Mouse (Mus musculus) stomach, embryonic 14.5 days (tissue): ENCODE measurements around the gene Dnaja3. TPM values are rescaled to one million over a fixed set of nuclear protein-coding genes. Genes with fewer than 3 reads are reported as not detected.
A peak's percentile ranks its signal among the peaks of the same experiment; 100 is the strongest.
"Not testable (repeated sequence)": the region's sequence is repeated elsewhere in the genome, so short reads cannot be mapped to it uniquely, and the experiment has no call there.

Experiments used
- ATAC-seq: fragments of 200-750 bp; cut with Nextera tagmentation; 2 replicates; pipeline ENCODE4 v1.8.0; 2017; ENCODE audit warnings: low read depth, moderate TSS enrichment; ENCODE audit not compliant: insufficient number of reproducible peaks, insufficient read depth, low FRiP score
- H3K27ac ChIP-seq: fragments of 300-500 bp; sonication (generic); 2 replicates; pipeline ENCODE4 v1.5.1; 2014; ENCODE audit warnings: mild to moderate bottlenecking, low read length, moderate library complexity, mixed read lengths
- H3K27me3 ChIP-seq: fragments of 300-500 bp; sonication (generic); 2 replicates; pipeline ENCODE4 v1.6.1; 2014; ENCODE audit warnings: low read length, control low read depth, mixed read lengths; ENCODE audit not compliant: control insufficient read depth, insufficient read depth
- H3K36me3 ChIP-seq: fragments of 300-500 bp; sonication (generic); 2 replicates; pipeline ENCODE4 v1.6.1; 2014; ENCODE audit warnings: mild to moderate bottlenecking, control low read depth, low read length, moderate library complexity, mixed read lengths; ENCODE audit not compliant: control insufficient read depth, insufficient read depth
- H3K4me1 ChIP-seq: fragments of 300-500 bp; sonication (generic); 2 replicates; pipeline ENCODE4 v1.6.1; 2014; ENCODE audit warnings: low read length, control low read depth, mixed read lengths; ENCODE audit not compliant: control insufficient read depth, insufficient read depth
- H3K4me2 ChIP-seq: fragments of 300-500 bp; sonication (generic); replicated peaks from 2 replicates; pipeline ENCODE4 v1.6.1; 2014; ENCODE audit warnings: low read depth, low read length, control low read depth
- H3K4me3 ChIP-seq: fragments of 300-500 bp; sonication (generic); 2 replicates; pipeline ENCODE4 v1.5.1; 2014; ENCODE audit warnings: low read depth, low read length, control low read depth
- H3K9ac ChIP-seq: fragments of 300-500 bp; sonication (generic); replicated peaks from 2 replicates; pipeline ENCODE4 v1.6.1; 2014; ENCODE audit warnings: low read depth, mild to moderate bottlenecking, control low read depth, low read length, moderate library complexity, mixed read lengths
- H3K9me3 ChIP-seq: fragments of 300-500 bp; sonication (generic); 2 replicates; pipeline ENCODE4 v1.6.1; 2016; ENCODE audit warnings: low read depth, low read length, control low read depth; ENCODE audit not compliant: control insufficient read depth
- WGBS: fragments of 180-500 bp; shearing (Covaris S2); extraction: QIAGEN DNeasy Blood & Tissue Kit; methylation state at CpG from one replicate; pipeline ENCODE4 v1.1.7; 2014; 5-methylcytosine and 5-hydroxymethylcytosine counted together
- polyA plus RNA-seq: library from polyadenylated mRNA; unstranded; fragments of >200 nt; fragmentation: Nextera tagmentation; extraction: Ambion mirVana; gene quantifications from 2 replicates; pipeline ENCODE4 v1.2.1, GENCODE M21; 2014

Gene Dnaja3
- polyA plus RNA-seq, 1 experiment from 2014 or later, result 57.8 TPM

DNA sequence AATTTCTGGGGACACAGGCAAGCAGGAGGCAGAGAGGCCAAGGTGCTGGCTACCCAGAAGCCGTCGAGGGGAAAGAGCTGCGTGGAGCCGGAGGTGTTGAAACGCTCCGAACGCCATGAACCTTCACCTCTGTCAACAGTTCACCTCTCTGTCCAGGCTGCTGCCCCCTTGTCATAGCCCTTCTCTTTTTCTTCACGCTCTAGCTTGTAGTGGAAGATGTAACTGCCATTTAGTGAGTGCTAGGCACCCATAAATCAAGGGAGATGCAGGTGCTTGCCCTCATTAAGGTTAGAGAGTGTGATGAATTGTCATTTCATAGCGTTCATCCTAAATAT is 44.6 kb downstream of the Dnaja3 start:
- WGBS, result 2% methylated on average over 9 of the region's 9 CpGs

DNA sequence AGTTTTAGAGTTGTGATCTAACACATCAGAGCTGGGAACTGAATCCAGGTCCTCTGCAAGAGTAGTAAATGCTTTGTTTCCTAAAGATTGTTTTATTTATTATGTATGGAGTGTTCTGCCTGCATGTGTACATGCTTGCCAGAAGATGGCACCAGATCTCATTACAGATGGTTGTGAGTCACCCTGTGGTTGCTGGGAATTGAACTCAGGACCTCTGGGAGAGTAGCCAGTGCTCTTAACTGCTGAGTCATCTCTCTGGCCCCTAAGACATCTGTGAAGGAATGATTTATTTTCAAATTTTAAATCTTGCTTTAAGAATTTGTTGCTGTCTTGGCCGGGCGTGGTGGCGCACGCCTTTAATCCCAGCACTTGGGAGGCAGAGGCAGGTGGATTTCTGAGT is 49.6 kb downstream of the Dnaja3 start:
- peaks cover 60% of the 10 kb centered on the region for H3K36me3 ChIP-seq
- not testable (repeated sequence) for H3K27me3 ChIP-seq, H3K4me3 ChIP-seq, H3K4me2 ChIP-seq, H3K4me1 ChIP-seq, H3K9me3 ChIP-seq, ATAC-seq, H3K9ac ChIP-seq, H3K27ac ChIP-seq
- 97% methylated on average over 4 of the region's 4 CpGs for WGBS

More for the DNA sequence above, 44.6 kb downstream of the Dnaja3 start:
- H3K4me2 ChIP-seq, result peak overlapping the region; percentile 97
- H3K9me3 ChIP-seq, result no peaks in the 10 kb centered on the region; the same call in 1 of the 2 replicates
- no peak for ATAC-seq
- H3K9ac ChIP-seq, result peak overlapping the region; percentile 95
- H3K36me3 ChIP-seq, result peaks cover 22% of the 10 kb centered on the region
- H3K4me1 ChIP-seq, result peaks cover 9% of the 10 kb centered on the region; the same call in 1 of the 2 replicates
- H3K27ac ChIP-seq, result no peak overlapping the region; the same call in 1 of the 2 replicates
- no peaks in the 10 kb centered on the region for H3K27me3 ChIP-seq
- H3K4me3 ChIP-seq, result peak overlapping the region; percentile 97

DNA sequence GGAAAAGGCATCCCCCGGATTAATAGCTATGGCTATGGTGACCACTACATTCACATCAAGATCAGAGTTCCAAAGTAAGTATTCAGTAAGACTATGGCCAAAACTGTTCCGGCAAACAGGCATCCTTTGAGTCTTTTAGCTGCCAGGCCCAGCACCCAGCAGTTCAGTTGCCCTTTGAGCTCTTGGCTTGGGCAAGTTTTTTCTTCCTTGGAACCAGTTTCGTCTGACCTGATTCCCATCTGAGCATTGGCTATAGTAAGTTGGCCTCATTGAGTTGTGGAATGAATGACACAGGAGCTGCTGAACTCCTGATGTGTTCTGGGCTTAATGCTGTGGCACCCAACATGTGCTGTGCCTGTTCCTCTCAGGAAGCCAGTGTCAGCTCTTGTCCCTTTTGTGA is 61.4 kb downstream of the Dnaja3 start:
- no peak for ATAC-seq
- 93% methylated on average over 3 of the region's 3 CpGs for WGBS
- peaks cover 75% of the 10 kb centered on the region for H3K36me3 ChIP-seq

DNA sequence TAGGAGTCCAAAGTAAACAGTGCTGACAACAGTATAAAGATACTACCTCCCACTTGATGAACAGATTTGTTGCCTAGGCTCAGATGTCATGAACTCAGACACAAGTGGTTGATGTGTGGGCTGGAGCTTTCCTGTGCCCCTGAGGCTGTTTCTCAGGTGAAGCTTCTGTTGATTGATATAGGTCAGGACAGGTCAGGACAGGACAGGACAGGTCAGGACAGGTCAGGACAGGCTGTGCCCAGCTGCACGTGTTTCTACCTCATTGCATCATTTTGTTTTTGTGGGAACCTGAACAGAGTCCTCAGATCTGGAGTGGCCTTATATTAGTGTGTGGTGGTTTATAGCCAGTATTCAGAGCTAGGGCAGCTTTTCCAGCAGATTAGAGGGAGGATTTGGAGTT is 62.9 kb downstream of the Dnaja3 start:
- Histone ChIP-seq H3K4me3 (no peak overlapping the region), H3K4me1 (no peaks in the 10 kb centered on the region), H3K9me3 (no peaks in the 10 kb centered on the region), H3K27me3 (no peaks in the 10 kb centered on the region), H3K4me2 (no peak overlapping the region), H3K27ac (no peak overlapping the region), H3K36me3 (peaks cover 84% of the 10 kb centered on the region), H3K9ac (no peak overlapping the region)
- no peak for ATAC-seq
- WGBS, result 33% methylated on average over 1 of the region's 1 CpGs

More for the DNA sequence above, 61.4 kb downstream of the Dnaja3 start:
- H3K4me3 ChIP-seq, result no peak overlapping the region
- H3K27ac ChIP-seq, result no peak overlapping the region
- H3K4me1 ChIP-seq, result no peaks in the 10 kb centered on the region
- H3K9me3 ChIP-seq, result no peaks in the 10 kb centered on the region
- no peak overlapping the region for H3K9ac ChIP-seq
- H3K4me2 ChIP-seq, result no peak overlapping the region
- no peaks in the 10 kb centered on the region for H3K27me3 ChIP-seq

DNA sequence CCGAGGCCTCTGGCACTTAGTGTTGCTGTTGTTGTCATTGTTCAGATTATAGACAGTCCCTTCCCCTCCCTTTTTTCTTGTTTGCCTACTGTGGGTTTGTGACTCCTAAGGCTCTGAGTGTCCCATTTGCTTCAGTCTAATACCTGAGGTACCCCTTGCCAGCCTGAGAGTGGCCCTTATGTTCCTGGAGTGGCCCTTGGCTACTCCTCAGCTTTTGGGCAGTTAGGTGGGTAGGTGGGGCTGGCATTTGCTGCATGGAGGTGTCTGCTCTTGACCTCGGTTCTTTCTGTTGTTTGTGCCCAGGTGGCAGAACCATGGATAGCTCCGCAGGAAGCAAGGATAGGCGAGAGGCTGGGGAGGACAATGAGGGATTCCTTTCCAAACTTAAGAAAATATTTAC is 65.8 kb downstream of the Dnaja3 start:
- H3K9me3 ChIP-seq, result no peaks in the 10 kb centered on the region
- H3K4me2 ChIP-seq, result no peak overlapping the region
- no peak for ATAC-seq
- WGBS, result 51% methylated on average over 4 of the region's 4 CpGs
- no peak overlapping the region for H3K4me3 ChIP-seq
- no peak overlapping the region for H3K9ac ChIP-seq
- H3K27me3 ChIP-seq, result no peaks in the 10 kb centered on the region
- H3K4me1 ChIP-seq, result no peaks in the 10 kb centered on the region
- H3K36me3 ChIP-seq, result peaks cover 72% of the 10 kb centered on the region
- H3K27ac ChIP-seq, result no peak overlapping the region

DNA sequence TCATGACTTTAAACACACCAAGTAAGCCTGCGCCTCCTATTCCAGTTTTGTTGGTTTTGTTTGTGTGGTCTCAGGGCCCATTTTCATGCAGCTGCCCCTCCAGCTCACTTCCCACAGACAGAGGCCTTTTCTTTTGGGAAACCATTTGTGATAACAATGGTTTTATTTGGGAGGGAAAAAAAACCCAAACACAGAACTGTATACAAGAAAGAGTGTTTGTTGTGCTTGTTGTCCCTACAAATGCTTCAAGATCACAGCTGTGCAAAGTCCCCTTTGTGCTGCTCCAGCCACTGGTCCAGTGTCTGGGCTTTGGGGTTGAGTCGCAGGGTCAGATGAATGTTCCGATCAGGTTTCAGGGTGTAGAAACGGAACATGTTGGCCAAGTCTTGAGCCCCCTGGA is 71.4 kb downstream of the Dnaja3 start:
- no peaks in the 10 kb centered on the region for H3K4me1 ChIP-seq
- 88% methylated on average over 4 of the region's 4 CpGs for WGBS
- H3K27ac ChIP-seq, result no peak overlapping the region
- no peak overlapping the region for H3K9ac ChIP-seq
- no peaks in the 10 kb centered on the region for H3K9me3 ChIP-seq
- no peak for ATAC-seq
- no peaks in the 10 kb centered on the region for H3K27me3 ChIP-seq
- H3K4me2 ChIP-seq, result no peak overlapping the region
- H3K36me3 ChIP-seq, result peaks cover 54% of the 10 kb centered on the region
- H3K4me3 ChIP-seq, result no peak overlapping the region

DNA sequence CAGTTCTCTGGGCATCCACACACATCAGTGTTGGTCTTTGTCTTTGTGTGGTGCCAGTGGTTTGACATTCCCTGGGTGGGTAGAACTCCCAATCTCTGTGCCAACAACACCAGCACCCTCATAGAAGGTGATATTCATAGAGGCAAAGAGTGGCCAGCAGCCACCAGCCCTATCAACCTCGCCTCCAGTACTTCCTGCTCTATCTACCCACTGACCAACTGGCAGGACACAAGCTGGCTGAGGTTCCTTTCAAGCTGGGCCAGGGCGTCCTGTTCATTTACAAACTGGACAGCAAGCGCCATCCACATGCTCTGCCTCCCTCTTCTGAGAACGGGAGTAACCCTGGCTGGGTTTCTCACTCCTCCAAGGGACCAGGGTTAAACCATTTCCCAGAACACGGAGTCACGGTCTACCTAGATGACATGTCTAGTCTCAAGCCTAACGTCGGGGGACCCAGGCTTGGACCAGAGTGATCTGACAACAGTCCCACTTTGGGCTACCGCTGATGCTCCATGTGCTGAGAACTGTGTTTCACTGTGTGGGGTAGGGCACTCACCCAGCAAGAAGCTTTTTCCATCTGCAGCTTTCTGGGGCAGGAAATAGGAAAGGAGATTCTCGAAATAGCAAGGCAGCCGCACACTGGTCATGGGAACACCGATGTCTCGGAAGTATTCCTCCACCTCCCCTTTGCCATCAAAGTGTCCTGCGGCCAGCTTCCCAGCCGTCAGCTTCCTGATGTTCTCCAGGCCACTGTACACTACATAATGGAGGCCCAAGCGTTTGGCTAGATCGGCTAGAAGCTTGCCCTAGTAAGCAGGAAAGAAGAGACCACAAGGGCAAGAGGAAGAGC is 74.3 kb downstream of the Dnaja3 start:
- peaks cover 34% of the 10 kb centered on the region for H3K36me3 ChIP-seq
- WGBS, result 84% methylated on average over 17 of the region's 17 CpGs

DNA sequence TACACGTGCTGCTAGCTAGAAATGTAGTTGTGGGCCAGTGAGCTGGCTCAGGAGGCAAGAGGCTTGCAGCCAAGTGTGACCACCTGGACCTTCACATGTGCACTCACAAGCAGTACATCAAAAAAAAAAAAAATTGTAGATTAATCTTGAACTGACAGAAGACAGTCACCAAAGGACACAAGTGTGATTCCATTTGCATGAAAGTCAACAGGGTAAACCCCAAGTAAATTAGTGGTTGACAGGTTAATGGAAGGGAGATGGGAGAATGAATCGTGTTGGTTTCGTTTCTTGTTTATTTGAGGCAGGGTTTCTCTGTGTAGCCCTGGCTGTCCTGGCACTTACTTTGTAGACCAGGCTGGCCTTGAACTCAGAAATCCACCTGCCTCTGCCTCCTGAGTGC is 78.1 kb downstream of the Dnaja3 start:
- Histone ChIP-seq H3K27me3 (no peaks in the 10 kb centered on the region), H3K4me2 (peak overlapping the region; percentile 56), H3K9ac (peak overlapping the region; percentile 65; the same call in 1 of the 2 replicates), H3K27ac (no peak overlapping the region), H3K36me3 (peaks cover 24% of the 10 kb centered on the region), H3K9me3 (no peaks in the 10 kb centered on the region), H3K4me3 (peak overlapping the region; percentile 63; the same call in 1 of the 2 replicates), H3K4me1 (no peaks in the 10 kb centered on the region)
- no peak for ATAC-seq
- WGBS, result 51% methylated on average over 3 of the region's 3 CpGs

More for the DNA sequence above, 74.3 kb downstream of the Dnaja3 start:
- no peaks in the 10 kb centered on the region for H3K9me3 ChIP-seq
- no peak overlapping the region for H3K4me2 ChIP-seq
- no peak for ATAC-seq
- H3K27ac ChIP-seq, result no peak overlapping the region
- H3K27me3 ChIP-seq, result no peaks in the 10 kb centered on the region
- H3K4me3 ChIP-seq, result no peak overlapping the region
- no peaks in the 10 kb centered on the region for H3K4me1 ChIP-seq
- no peak overlapping the region for H3K9ac ChIP-seq
